Mouse (Mus musculus) MEL-GATA-1-ER (cell line): ENCODE results near the gene Dffa.
"Not testable (repeated sequence)": the region's sequence is repeated elsewhere in the genome, so short reads cannot be mapped to it uniquely, and the experiment has no call there.

Experiments
- DNase-seq: peaks from one replicate; pipeline ENCODE4 v3.0.0-alpha.2; 2012; ENCODE audit warnings: low read depth; ENCODE audit errors: extremely low read depth

The Dffa gene

GRCm38 (mm10) chr4:149147528-149147927 is 43.6 kb downstream of the Dffa start:
- no peak for DNase-seq

- no peak for DNase-seq
Measured at GRCm38 (mm10) chr4:149148084-149148483, 44.1 kb downstream of the Dffa start.

- no peak for DNase-seq
Measured at GRCm38 (mm10) chr4:149149196-149149595, 45.2 kb downstream of the Dffa start.

GRCm38 (mm10) chr4:149149611-149150010 is 45.7 kb downstream of the Dffa start:
- DNase-seq = no peak

- no peak for DNase-seq
Measured at GRCm38 (mm10) chr4:149150256-149150655, 46.3 kb downstream of the Dffa start.

- DNase-seq = no peak
Measured at GRCm38 (mm10) chr4:149150721-149151120, 46.8 kb downstream of the Dffa start.

GRCm38 (mm10) chr4:149154859-149155258 is 50.9 kb downstream of the Dffa start:
- no peak for DNase-seq

GRCm38 (mm10) chr4:149155711-149156110 is 51.8 kb downstream of the Dffa start:
- DNase-seq = no peak

- DNase-seq = no peak
Measured at GRCm38 (mm10) chr4:149157415-149157973, 53.5 kb downstream of the Dffa start.

GRCm38 (mm10) chr4:149159203-149159602 is 55.3 kb downstream of the Dffa start:
- DNase-seq = no peak

- no peak for DNase-seq
Measured at GRCm38 (mm10) chr4:149159891-149160290, 55.9 kb downstream of the Dffa start.

- DNase-seq = no peak
Measured at GRCm38 (mm10) chr4:149161166-149161565, 57.2 kb downstream of the Dffa start.

GRCm38 (mm10) chr4:149163196-149163595 is 59.2 kb downstream of the Dffa start:
- DNase-seq = no peak

GRCm38 (mm10) chr4:149164150-149164549 is 60.2 kb downstream of the Dffa start:
- no peak for DNase-seq

GRCm38 (mm10) chr4:149166215-149166946 is 62.4 kb downstream of the Dffa start, which contains the start of gene Pgd:
TSS of gene Pgd (minus strand) at chr4:149166771.
- DNase-seq = peak; percentile 91

- no peak for DNase-seq
Measured at GRCm38 (mm10) chr4:149166957-149167611, 63.1 kb downstream of the Dffa start.

- no peak for DNase-seq
Measured at GRCm38 (mm10) chr4:149168016-149168415, 64.1 kb downstream of the Dffa start.

GRCm38 (mm10) chr4:149169926-149170325 is 66.0 kb downstream of the Dffa start:
- DNase-seq = not testable (repeated sequence)
